In genomic region chr1:74857201-74857600, GRCm38 (mm10) we compare ENCODE assay signal across 11 mouse cellular contexts. TPM values are rescaled to one million over a fixed set of nuclear protein-coding genes. Genes with fewer than 3 reads are reported as not detected.
DNase-seq lines count a peak whose midpoint lies in the region.
"Had no signal": no experiment of that assay in that cellular context is flagged by ENCODE, and none has a peak within 500 bp of the region (broad histone marks: within the 10 kb centered on the region; RNA-seq: fewer than 3 reads in every experiment).

No protein-coding gene starts in this region.

- intact Hi-C loops in heart, postnatal 10 days (cut with DNase I), result no loop called here

- WGBS in midbrain, embryonic 10.5 days, result 2% methylated on average over 20 of the region's 20 CpGs

- peaks cover 84% of the 10 kb centered on the region for H3K27me3 ChIP-seq in midbrain, embryonic 10.5 days (ENCODE audit: low read depth, poor library complexity, severe bottlenecking)

- H3K9me3 ChIP-seq in midbrain, embryonic 10.5 days (replicated peaks), result no peaks in the 10 kb centered on the region

- DNase-seq in adrenal gland, postnatal 14 days, result peak; percentile 27
- no peak for DNase-seq in adrenal gland, adult 2 months
- DNase-seq in right cerebral cortex, adult 2 months (ENCODE audit: low spot score in 2 of 2), result peak; percentile 40 to 47
- DNase-seq in right cerebral cortex, postnatal 4 days, result no peak
- peak; percentile 20 for DNase-seq in midbrain, embryonic 10.5 days (ENCODE audit: low spot score)
- no peak for DNase-seq in urinary bladder, postnatal 10 days (ENCODE audit: low spot score)
- DNase-seq in heart, postnatal 10 days, result no peak
- DNase-seq in gastrocnemius, adult 8-10 months (ENCODE audit: low spot score in 2 of 2), result no peak

- H3K4me3 ChIP-seq in midbrain, embryonic 10.5 days, result peak overlapping the region; percentile 85

- no peaks in the 10 kb centered on the region for H3K36me3 ChIP-seq in midbrain, embryonic 10.5 days

- H3K27ac ChIP-seq in midbrain, embryonic 10.5 days (replicated peaks), result peak overlapping the region; percentile 78

- H3K4me1 ChIP-seq in midbrain, embryonic 10.5 days, result peaks cover 80% of the 10 kb centered on the region

RNA-seq across cellular contexts. Expression of gene Cdk5r2, which starts 2.5 kb away (rescaled TPM):
- 4.1 and 5.8 TPM in 2 replicates for total RNA-seq in adrenal gland, postnatal 14 days (2021)
- total RNA-seq in adrenal gland, adult 2 months (2021), result 1 to 10 TPM; 3.1 to 4.6 TPM
- polyA plus RNA-seq in adrenal gland, adult 2 months (2012; rRNA removed), result 8.7 and 11.6 TPM in 2 replicates
- polyA plus RNA-seq in midbrain, embryonic 10.5 days (2016; fragmentation: Nextera tagmentation; extraction: Ambion mirVana), result 1.3 and 2.2 TPM in 2 replicates
- under 1 TPM in 1 of 2 experiments, not detected in 1; 0.12 TPM for total RNA-seq in heart, postnatal 10 days (2021)
- not detected for total RNA-seq in gastrocnemius, adult 8-10 months (2022)
- polyA plus RNA-seq: lung, embryonic 16.5 days had no signal

RNA-seq across cellular contexts. Expression of gene Fev, which starts 28.0 kb away (rescaled TPM):
- 1.0 and 1.8 TPM in 2 replicates for total RNA-seq in adrenal gland, postnatal 14 days (2021)
- total RNA-seq in adrenal gland, adult 2 months (2021), result 1 to 10 TPM; 1.3 to 2.0 TPM
- polyA plus RNA-seq in adrenal gland, adult 2 months (2012; rRNA removed), result 1.8 and 3.1 TPM in 2 replicates
- 0.36 TPM in 1 of 2 replicates, not detected in the other for polyA plus RNA-seq in midbrain, embryonic 10.5 days (2016; fragmentation: Nextera tagmentation; extraction: Ambion mirVana)
- under 1 TPM in 1 of 2 experiments, not detected in 1; 0.67 TPM for total RNA-seq in heart, postnatal 10 days (2021)
- total RNA-seq in gastrocnemius, adult 8-10 months (2022), result not detected
- total RNA-seq: layer of hippocampus, postnatal 14 days had no signal
- polyA plus RNA-seq: lung, embryonic 16.5 days; urinary bladder, adult 2 months had no signal

RNA-seq across cellular contexts. Expression of gene Cryba2, which starts 35.7 kb away (rescaled TPM):
- 0.44 and 1.2 TPM in 2 replicates for total RNA-seq in adrenal gland, postnatal 14 days (2021)
- 1 to 10 TPM in 1 of 2 experiments, under 1 TPM in 1; 0.52 to 1.8 TPM for total RNA-seq in adrenal gland, adult 2 months (2021)
- 0.55 and 0.85 TPM in 2 replicates for polyA plus RNA-seq in adrenal gland, adult 2 months (2012; rRNA removed)
- polyA plus RNA-seq in midbrain, embryonic 10.5 days (2016; fragmentation: Nextera tagmentation; extraction: Ambion mirVana), result 0.26 TPM in 1 of 2 replicates, not detected in the other
- total RNA-seq in heart, postnatal 10 days (2021), result not detected
- not detected for total RNA-seq in gastrocnemius, adult 8-10 months (2022)
- polyA plus RNA-seq: lung, embryonic 16.5 days; urinary bladder, adult 2 months had no signal

Comparison
In these comparisons a context has a peak if more than half of its experiments do, and no peak if none do; other contexts are left out.
1. DNase-seq: peak in adrenal gland, postnatal 14 days (single experiment), right cerebral cortex, adult 2 months (2 of 2) and midbrain, embryonic 10.5 days (single experiment); none in adrenal gland, adult 2 months (single experiment), right cerebral cortex, postnatal 4 days (single experiment), urinary bladder, postnatal 10 days (single experiment), heart, postnatal 10 days (0 of 2) and gastrocnemius, adult 8-10 months (0 of 2).